Mouse (Mus musculus): Measurements from ENCODE around the gene Nrgn.

- no peak for TF ChIP-seq GATA1 (IDR thresholded peaks at IDR 0.05; ENCODE audit: low read length)
- no peak for TF ChIP-seq TAL1 (IDR thresholded peaks at IDR 0.05; ENCODE audit: low read length)
Observed at GRCm38 (mm10) chr9:37506023-37506422, 46.7 kb downstream of the Nrgn start.
